Mouse (Mus musculus) embryonic fibroblast, embryonic 13.5 days (primary cell): Measurements from ENCODE around the gene Zfp110. TPM values are rescaled to one million over a fixed set of nuclear protein-coding genes. Genes with fewer than 3 reads are reported as not detected.
"Not testable (repeated sequence)": the region's sequence is repeated elsewhere in the genome, so short reads cannot be mapped to it uniquely, and the experiment has no call there.

ENCODE experiments used
- H3K27ac ChIP-seq: 2 replicates; pipeline ENCODE4 v1.5.1; 2012; ENCODE audit warnings: low read length, control low read depth, inconsistent platforms; ENCODE audit not compliant: insufficient read depth
- H3K4me1 ChIP-seq: 2 replicates; pipeline ENCODE4 v1.6.1; 2011; ENCODE audit warnings: low read length; ENCODE audit not compliant: control insufficient read depth, insufficient read depth
- H3K4me3 ChIP-seq: 2 replicates; pipeline ENCODE4 v1.5.1; 2011; ENCODE audit warnings: mild to moderate bottlenecking, control low read depth, low read length; ENCODE audit not compliant: insufficient read depth
- CTCF ChIP-seq: IDR thresholded peaks from 2 replicates; pipeline ENCODE4 v1.5.1; 2011; ENCODE audit warnings: mild to moderate bottlenecking, control low read depth, low read length, moderate library complexity, borderline replicate concordance; ENCODE audit not compliant: insufficient read depth
- POLR2A ChIP-seq: IDR thresholded peaks from 2 replicates; pipeline ENCODE4 v1.6.1; 2011; ENCODE audit warnings: low read depth, mild to moderate bottlenecking, control low read depth, low read length, moderate library complexity
- polyA plus RNA-seq: library from polyadenylated mRNA; stranded (reverse); fragments of >200 nt; gene quantifications from 2 replicates; pipeline ENCODE4 v1.2.4, GENCODE M21; 2011; ENCODE audit warnings: low read depth; ENCODE audit not compliant: missing spikeins, insufficient read length

Zfp110 gene
- polyA plus RNA-seq, 1 experiment, result 27.3 TPM

DNA sequence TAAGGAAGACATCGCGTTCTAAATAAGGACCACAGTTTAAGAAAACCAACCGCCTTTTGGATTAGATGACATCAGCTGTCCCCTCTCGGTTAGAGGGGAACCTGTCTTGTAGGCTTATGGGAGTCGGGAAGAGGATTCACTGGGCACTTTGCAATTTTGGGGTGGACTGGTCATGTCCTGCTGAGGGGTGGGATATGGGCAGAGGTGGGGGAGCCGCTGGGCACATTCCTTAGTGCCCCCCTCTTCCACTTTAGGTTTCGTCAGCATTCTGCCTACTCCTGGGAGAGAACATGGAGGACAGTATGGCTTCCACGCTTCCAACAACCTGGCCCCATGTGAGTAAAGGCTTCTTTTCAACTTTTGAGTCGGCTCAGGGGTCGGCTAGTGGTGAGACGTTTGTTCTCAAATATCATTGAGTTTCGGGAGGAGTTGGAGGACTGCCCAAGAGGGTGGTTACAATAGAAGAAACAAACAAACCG, 671 bp downstream of the Zfp110 start:
- H3K27ac ChIP-seq, result peak overlapping the region; percentile 60
- H3K4me3 ChIP-seq, result peak overlapping the region; percentile 64

DNA sequence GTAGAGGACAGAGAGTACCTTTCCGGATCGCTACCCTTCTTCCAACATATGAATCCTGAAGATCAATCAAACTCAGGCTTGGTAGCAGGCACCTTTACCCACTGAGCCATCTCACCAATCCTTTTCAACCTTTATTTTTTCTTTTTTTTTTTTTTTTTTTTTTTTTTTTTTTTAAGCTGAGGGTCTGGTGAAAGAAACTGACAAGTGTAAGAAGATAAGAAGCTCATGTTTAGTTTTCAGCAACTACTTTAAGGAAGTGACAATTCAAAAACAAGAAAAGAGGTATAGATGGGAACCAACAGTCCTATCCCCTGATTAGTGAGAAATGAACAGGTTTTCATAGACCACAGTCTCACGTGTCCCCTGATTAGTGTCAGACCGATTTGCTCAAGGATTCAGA, 1.2 kb downstream of the Zfp110 start:
- H3K4me1 ChIP-seq, result no peaks in the 10 kb centered on the region
- H3K27ac ChIP-seq, result no peak overlapping the region
- TF ChIP-seq POLR2A (no peak), CTCF (no peak)
- H3K4me3 ChIP-seq, result 0 out of 2 replicates have a peak overlapping the region, but pooled peaks have one; percentile 64

More for the DNA sequence above, 671 bp downstream of the Zfp110 start:
- TF ChIP-seq POLR2A, result no peak
- no peak for TF ChIP-seq CTCF
- no peaks in the 10 kb centered on the region for H3K4me1 ChIP-seq

DNA sequence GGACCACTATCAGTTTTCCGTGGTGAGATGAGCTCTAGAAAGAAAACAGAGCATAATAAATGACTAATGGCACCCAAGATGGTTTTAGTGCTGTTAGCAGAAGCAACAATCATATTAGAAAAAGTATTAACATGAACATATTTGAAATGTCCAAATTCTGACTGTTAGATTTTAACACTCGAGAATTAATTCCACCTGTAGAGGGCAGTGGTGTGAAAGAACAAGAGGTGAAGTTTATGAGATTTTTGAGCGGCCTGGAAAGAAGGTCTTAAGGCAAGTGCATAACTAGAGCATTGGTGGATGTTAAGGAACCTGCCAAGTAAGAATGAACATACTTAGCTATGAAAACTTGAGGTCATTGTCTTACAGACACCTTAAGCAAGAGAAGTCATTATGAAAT, 39.7 kb downstream of the Zfp110 start:
- H3K4me3 ChIP-seq, result no peak overlapping the region
- no peak overlapping the region for H3K27ac ChIP-seq
- TF ChIP-seq CTCF, result no peak
- no peak for TF ChIP-seq POLR2A
- H3K4me1 ChIP-seq, result no peaks in the 10 kb centered on the region

DNA sequence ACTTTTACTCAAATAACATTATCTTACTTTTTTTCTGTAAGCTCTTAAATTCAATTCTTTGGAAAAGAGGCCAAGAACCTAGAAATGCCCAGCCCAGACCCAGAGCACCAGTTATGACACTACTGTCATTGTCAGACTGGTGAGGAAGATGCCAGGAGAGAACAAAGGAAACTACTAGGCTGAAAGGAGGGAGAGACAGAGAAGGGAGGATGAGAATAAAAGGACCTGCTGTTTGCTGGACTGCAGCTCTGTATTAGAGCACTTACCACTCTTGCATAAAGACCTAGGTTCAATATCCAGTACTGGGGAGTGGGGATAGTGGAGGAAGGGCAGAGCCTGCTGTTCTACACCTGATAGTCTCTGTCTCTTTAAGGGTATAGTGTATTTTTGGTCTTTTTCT, 45.5 kb downstream of the Zfp110 start:
- TF ChIP-seq POLR2A (no peak), CTCF (no peak)
- no peaks in the 10 kb centered on the region for H3K4me1 ChIP-seq
- no peak overlapping the region for H3K4me3 ChIP-seq
- no peak overlapping the region for H3K27ac ChIP-seq

DNA sequence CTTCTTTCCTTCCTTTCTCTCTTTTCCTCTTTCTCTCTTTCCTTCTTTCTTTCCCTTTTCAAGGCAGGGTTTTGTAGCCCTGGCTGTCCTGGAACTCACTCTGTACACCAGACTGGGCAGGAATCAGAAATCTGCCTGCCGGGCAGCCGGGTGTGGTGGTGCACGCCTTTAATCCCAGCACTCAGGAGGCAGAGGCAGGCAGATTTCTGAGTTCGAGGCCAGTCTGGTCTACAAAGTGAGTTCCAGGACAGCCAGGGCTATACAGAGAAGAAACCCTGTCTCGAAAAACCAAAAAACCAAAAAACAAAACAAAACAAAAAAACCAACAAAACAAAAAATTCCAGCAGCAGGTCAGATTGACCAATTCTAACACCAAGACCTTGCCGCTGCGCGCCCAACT, 45.9 kb downstream of the Zfp110 start:
- H3K4me1 ChIP-seq, H3K27ac ChIP-seq: not testable (repeated sequence)
- H3K4me3 ChIP-seq, result peak overlapping the region; percentile 44

DNA sequence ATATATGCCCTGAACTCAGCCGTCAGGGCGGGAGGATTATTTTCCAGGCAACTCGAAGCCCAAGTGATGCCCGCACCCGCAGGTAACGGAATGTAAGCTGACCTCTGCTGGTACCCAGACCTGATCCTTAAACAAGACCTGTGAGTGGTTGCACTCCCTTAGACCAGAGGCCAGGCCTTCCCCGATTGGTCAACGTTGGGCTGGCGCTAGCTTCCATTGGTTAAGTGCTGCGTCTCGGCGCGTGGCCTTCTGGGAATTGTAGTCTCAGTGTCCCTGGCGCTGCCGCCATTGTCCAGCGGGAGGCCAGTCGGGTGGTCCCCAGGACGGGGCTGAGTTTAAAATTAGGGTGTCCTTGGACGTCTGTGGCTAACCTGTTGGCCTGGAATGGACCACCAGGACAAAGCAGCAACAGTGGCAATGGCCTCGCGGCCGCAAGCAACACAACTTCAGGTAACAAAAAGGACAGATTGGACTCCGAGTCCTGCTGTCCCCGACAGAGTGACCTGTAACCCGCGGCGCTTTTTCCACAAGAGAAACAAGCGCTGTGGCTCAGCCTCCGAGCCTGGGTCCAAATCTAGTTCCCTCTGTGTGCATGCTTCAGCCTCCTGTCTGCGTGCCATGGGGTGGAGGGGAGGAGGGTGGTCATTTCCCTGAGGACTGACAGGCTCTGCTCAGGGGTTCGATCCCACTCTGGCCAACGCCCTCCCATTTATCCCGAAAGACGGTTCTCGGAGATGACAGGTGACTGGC, 46.5 kb downstream of the Zfp110 start, which contains the start of gene Zfp128:
Gene Zfp128, plus strand, starts transcription at position 267 of the 750 bp plus-strand sequence.
- Histone ChIP-seq H3K4me1 (no peaks in the 10 kb centered on the region), H3K27ac (no peak within 1 kb of the TSS), H3K4me3 (peak within 1 kb of the TSS; percentile 77)
- TF ChIP-seq CTCF (no peak), POLR2A (peak; percentile 72)

DNA sequence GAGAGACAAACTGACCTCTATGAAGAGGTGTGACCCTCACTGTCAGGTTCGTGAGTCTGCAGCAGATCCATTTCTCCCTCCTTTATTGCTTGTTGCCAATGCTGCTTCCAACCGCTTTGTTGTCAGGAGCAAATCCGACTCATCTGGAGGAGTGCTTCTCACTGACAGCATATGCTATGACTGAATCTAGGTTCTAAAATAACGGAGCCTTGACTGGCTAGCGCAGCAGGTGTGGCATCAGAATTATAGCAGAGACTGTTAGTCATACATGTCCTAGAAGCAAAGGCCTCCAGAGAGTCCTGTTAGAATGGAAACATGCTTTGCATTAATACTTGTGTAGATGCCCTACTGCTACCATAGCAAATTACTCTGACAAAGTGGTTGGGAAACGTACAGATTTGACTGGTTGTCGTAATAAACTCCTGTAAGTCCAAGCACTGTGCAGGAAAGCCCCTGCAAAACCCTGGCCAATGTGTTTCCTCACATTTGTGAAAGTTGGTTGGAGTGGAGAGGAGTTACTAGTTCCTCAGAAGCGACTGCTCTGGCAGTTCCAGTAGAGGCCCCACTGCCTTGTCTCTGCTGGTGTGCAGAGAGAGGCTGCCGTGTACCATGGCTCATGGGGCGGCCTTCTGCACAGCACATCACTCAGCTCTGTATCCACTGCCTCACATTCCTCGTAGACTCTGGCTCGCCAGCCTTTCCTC, 52.2 kb downstream of the Zfp110 start:
- TF ChIP-seq POLR2A, result no peak
- no peak for TF ChIP-seq CTCF
- no peak overlapping the region for H3K4me3 ChIP-seq
- no peak overlapping the region for H3K27ac ChIP-seq
- H3K4me1 ChIP-seq, result no peaks in the 10 kb centered on the region

DNA sequence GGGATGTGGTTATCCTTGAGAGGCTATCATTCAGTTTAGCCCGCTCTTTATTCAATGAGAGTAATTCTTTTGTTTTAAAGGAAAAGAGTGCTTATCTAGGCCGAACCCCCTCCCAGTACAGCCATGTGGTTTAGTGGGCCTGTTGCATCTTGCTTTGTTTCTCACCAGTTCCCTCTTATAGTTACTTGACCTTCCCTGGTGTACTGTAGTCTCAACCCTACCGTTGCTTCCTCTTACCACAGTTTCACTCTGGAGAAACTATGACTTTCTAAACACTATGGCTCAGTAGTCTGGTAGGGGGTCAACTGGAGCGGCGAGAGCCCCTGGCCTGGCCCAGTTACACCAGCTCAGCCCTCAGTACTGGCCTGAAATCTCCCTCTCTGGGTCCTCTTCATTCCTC, 53.0 kb downstream of the Zfp110 start:
- Histone ChIP-seq H3K4me3 (no peak overlapping the region), H3K27ac (no peak overlapping the region), H3K4me1 (no peaks in the 10 kb centered on the region)
- TF ChIP-seq POLR2A, result no peak
- no peak for TF ChIP-seq CTCF

DNA sequence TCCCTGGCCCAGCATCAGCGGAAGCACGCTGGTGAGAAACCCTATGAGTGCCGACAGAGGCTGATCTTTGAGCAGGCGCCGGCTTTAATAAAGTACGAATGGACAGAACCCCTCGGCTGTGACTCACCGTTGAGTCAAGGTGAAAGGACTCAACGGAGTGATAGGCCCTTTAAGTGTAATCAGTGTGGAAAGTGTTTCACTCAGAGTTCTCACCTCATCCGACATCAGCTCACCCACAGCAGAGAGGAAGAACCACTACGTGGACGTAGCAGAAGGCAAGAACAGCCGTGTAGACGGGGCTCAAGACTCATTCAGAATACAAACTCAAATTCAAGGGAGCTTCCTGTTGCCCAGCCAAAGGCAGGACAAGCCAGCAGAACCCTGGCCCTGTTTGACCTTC, 56.4 kb downstream of the Zfp110 start:
- H3K4me1 ChIP-seq, result no peaks in the 10 kb centered on the region
- TF ChIP-seq CTCF, result no peak
- no peak for TF ChIP-seq POLR2A
- no peak overlapping the region for H3K27ac ChIP-seq
- no peak overlapping the region for H3K4me3 ChIP-seq

DNA sequence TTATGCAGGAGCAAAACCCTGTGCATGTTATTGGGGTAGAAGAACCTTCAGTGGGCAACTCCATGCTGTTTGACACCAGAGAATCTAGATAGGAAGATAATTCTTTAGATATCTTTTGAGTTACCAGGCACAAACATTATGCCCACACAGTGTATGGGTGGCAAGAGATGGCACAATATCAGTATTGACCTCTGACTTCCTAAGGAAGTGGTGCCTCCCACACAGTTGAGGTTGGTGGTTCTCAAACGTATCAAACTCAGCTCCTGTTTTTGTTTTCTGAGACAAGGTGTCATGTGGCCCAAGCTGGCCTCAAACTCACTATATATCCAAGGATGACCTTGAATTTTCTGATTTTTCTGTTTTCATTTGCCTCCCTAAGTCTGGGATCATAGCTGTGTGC, 56.8 kb downstream of the Zfp110 start:
- Histone ChIP-seq H3K4me3 (no peak overlapping the region), H3K4me1 (no peaks in the 10 kb centered on the region), H3K27ac (no peak overlapping the region)
- TF ChIP-seq POLR2A (no peak), CTCF (no peak)
